Mouse (Mus musculus) liver, adult 2 months (tissue): ENCODE measurements at regions not wholly inside any gene's neighbourhood (a gene's known extent, or its start where the extent isn't known, plus 50 kb on each side); places are given as distances from the start of the nearest gene placed in this dataset.
A peak's percentile ranks its signal among the peaks of the same experiment; 100 is the strongest.

Experiments used
- DNase-seq: peaks from one replicate; pipeline ENCODE4 v3.0.0-alpha.2; 2011; ENCODE audit warnings: low read depth, low spot score; ENCODE audit errors: extremely low read depth
- H3K27ac ChIP-seq: fragments of 200-500 bp; replicated peaks from 2 replicates; pipeline ENCODE4 v1.5.1; 2012; ENCODE audit warnings: low read depth, mild to moderate bottlenecking, control low read depth, inconsistent platforms, low read length; ENCODE audit not compliant: insufficient read depth
- H3K27me3 ChIP-seq: fragments of 200-500 bp; 2 replicates; pipeline ENCODE4 v1.6.1; 2012; ENCODE audit warnings: mild to moderate bottlenecking, moderate library complexity, low read length, inconsistent platforms; ENCODE audit not compliant: control insufficient read depth, insufficient read depth
- H3K36me3 ChIP-seq: fragments of 200-500 bp; 2 replicates; pipeline ENCODE4 v1.6.1; 2012; ENCODE audit warnings: low read length, inconsistent platforms; ENCODE audit not compliant: control insufficient read depth, insufficient read depth
- H3K4me1 ChIP-seq: fragments of 200-500 bp; 2 replicates; pipeline ENCODE4 v1.6.1; 2011; ENCODE audit warnings: low read length; ENCODE audit not compliant: control insufficient read depth, insufficient read depth
- H3K4me3 ChIP-seq: fragments of 200-500 bp; 2 replicates; pipeline ENCODE4 v1.5.1; 2011; ENCODE audit warnings: low read depth, mild to moderate bottlenecking, control low read depth, low read length, moderate library complexity; ENCODE audit not compliant: insufficient read depth
- H3K79me2 ChIP-seq: fragments of 200-500 bp; 2 replicates; pipeline ENCODE4 v1.6.1; 2012; ENCODE audit warnings: inconsistent platforms, mild to moderate bottlenecking, low read length, moderate library complexity; ENCODE audit not compliant: control insufficient read depth, insufficient read depth
- H3K9ac ChIP-seq: fragments of 200-500 bp; 2 replicates; pipeline ENCODE4 v1.6.1; 2012; ENCODE audit warnings: low read depth, mild to moderate bottlenecking, control low read depth, inconsistent platforms, low read length
- CTCF ChIP-seq: fragments of 200-500 bp; IDR thresholded peaks from 2 replicates; pipeline ENCODE4 v1.5.1; 2011; ENCODE audit warnings: low read depth, low read length, control low read depth
- POLR2A ChIP-seq: fragments of 200-500 bp; IDR thresholded peaks from 2 replicates; pipeline ENCODE4 v1.6.1; 2011; ENCODE audit warnings: low read length, control low read depth; ENCODE audit not compliant: insufficient read depth; ENCODE audit errors: extremely low read depth
- WGBS: fragments of 180-500 bp; shearing (Covaris S2); methylation state at CpG from one replicate; pipeline ENCODE4 v1.1.7; 2018; 5-methylcytosine and 5-hydroxymethylcytosine counted together

DNA sequence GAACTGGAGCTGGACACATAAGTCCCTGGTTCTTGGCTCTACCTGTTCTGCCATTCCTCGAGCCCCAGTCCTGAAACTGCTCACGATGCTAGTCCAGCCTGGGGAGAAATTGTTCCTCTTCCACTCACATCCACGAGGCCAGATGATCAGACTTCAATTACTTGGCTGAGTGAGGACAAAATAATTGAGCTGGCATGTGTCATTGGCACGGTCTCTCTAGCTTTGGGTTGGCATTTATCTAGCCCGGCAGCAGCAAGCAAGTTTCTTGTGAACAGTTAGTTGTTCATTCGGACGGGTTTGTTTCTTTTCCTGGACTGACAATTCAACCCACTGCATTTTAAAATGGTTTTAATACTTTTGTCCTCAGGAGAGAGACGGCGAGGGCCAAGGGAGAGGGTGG is 482.2 kb upstream of the Gm19410 start:
- WGBS: 92% methylated on average over 9 of the region's 9 CpGs
- no peak for DNase-seq

DNA sequence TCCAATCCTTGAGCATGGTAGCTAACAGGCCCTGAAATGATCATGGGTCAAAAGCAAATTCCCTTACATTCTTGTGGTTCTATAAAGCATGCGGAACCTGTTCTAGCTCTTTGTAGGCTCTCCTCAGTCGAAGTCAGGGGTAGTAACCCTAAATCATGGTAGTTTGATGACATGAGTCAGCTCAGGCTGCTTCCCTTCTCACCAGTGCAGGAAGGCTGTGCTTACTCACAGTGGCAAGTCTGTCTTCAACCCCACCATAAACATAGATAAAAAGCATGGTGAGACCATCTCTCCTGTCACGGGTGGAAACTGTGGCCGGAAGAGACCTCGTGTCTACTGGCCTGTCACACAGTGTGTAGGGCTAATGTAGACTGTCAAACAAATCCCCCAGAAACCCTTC is 476.6 kb upstream of the Gm19410 start:
- no peaks in the 10 kb centered on the region for H3K4me1 ChIP-seq
- TF ChIP-seq POLR2A (no peak), CTCF (no peak)
- no peak overlapping the region for H3K4me3 ChIP-seq

More for the DNA sequence above, 482.2 kb upstream of the Gm19410 start:
- Histone ChIP-seq H3K4me3 (no peak overlapping the region), H3K27ac (no peak overlapping the region), H3K27me3 (no peaks in the 10 kb centered on the region), H3K36me3 (no peaks in the 10 kb centered on the region), H3K79me2 (no peaks in the 10 kb centered on the region), H3K4me1 (no peaks in the 10 kb centered on the region), H3K9ac (no peak overlapping the region)
- TF ChIP-seq POLR2A: no peak
- no peak for TF ChIP-seq CTCF

GRCm38 (mm10) chr8:35289967-35290366 is 475.6 kb upstream of the Gm19410 start:
- Histone ChIP-seq H3K4me1 (no peaks in the 10 kb centered on the region), H3K4me3 (no peak overlapping the region), H3K9ac (no peak overlapping the region), H3K79me2 (no peaks in the 10 kb centered on the region), H3K36me3 (no peaks in the 10 kb centered on the region), H3K27me3 (no peaks in the 10 kb centered on the region), H3K27ac (no peak overlapping the region)
- TF ChIP-seq CTCF (no peak), POLR2A (no peak)
- 53% methylated on average over 4 of the region's 4 CpGs for WGBS
- peak; percentile 37 for DNase-seq

More for the DNA sequence above, 476.6 kb upstream of the Gm19410 start:
- no peaks in the 10 kb centered on the region for H3K36me3 ChIP-seq
- H3K9ac ChIP-seq: no peak overlapping the region
- H3K27ac ChIP-seq: no peak overlapping the region
- H3K27me3 ChIP-seq: no peaks in the 10 kb centered on the region
- no peak for DNase-seq
- no peaks in the 10 kb centered on the region for H3K79me2 ChIP-seq
- 85% methylated on average over 5 of the region's 5 CpGs for WGBS

DNA sequence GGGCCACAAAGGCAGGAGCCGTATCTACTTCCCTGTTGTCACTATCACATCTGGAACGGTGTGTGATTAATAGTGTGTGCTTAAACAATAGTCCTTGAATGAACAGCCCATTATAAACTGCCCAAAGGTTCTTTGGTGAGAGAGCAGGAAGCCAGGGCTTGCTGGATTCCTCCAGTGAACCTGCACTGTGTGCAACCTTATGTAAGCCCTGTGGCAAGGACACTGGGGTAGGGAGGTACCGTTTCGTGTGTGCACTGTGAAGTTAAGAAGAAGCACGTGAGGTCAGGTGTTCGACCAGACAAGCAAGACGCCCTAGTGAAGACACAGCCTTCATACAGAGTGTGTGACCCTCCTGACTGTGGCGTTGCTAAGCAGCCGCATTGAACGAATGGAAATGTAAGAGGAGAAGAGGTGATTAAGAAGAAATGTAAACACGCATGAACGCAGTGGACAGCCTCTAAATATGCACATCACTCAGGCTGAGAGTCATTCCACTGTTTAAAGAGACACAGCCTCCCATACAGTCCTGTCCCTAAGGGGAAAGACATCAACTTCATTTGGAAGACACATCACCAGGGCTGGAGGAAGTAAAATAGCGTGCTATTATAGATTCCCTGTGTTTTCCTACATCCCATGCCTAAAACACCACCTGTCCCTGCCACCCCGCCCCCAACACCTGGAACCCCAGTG is 472.0 kb upstream of the Gm19410 start:
- WGBS: 67% methylated on average over 14 of the region's 14 CpGs

GRCm38 (mm10) chr8:35296936-35297335 is 468.7 kb upstream of the Gm19410 start:
- no peak for DNase-seq
- no peak for TF ChIP-seq POLR2A
- no peak for TF ChIP-seq CTCF
- Histone ChIP-seq H3K9ac (no peak overlapping the region), H3K79me2 (no peaks in the 10 kb centered on the region), H3K4me1 (peaks cover 14% of the 10 kb centered on the region), H3K4me3 (no peak overlapping the region), H3K27ac (no peak overlapping the region), H3K36me3 (no peaks in the 10 kb centered on the region), H3K27me3 (no peaks in the 10 kb centered on the region)
- WGBS: 90% methylated on average over 6 of the region's 6 CpGs

More for the DNA sequence above, 472.0 kb upstream of the Gm19410 start:
- Histone ChIP-seq H3K27ac (no peak overlapping the region), H3K4me3 (no peak overlapping the region), H3K4me1 (no peaks in the 10 kb centered on the region), H3K79me2 (no peaks in the 10 kb centered on the region), H3K36me3 (no peaks in the 10 kb centered on the region), H3K27me3 (no peaks in the 10 kb centered on the region), H3K9ac (no peak overlapping the region)
- no peak for DNase-seq
- TF ChIP-seq POLR2A (no peak), CTCF (no peak)

DNA sequence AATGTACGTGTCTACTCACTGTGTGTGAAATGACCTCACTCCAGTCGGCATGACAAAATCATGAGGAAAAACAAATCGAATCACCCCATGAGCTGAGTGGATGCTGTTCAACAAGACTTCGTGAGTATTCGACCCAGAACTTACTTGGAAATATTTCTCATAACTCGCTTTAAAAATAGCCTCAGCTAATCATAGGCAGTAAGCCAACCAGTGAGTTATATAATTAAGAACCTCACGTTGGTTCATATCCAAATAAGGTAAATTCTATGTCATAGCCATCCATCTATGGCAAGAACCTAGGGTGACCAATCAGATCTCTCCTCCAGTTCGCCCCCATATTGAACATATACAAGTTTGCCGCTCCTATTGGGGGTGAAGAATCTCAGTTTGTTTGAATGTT is 466.5 kb upstream of the Gm19410 start:
- 86% methylated on average over 9 of the region's 9 CpGs for WGBS
- no peak for TF ChIP-seq POLR2A
- no peak for TF ChIP-seq CTCF
- Histone ChIP-seq H3K27me3 (no peaks in the 10 kb centered on the region), H3K4me3 (no peak overlapping the region), H3K79me2 (no peaks in the 10 kb centered on the region), H3K36me3 (no peaks in the 10 kb centered on the region), H3K4me1 (peaks cover 15% of the 10 kb centered on the region), H3K9ac (no peak overlapping the region), H3K27ac (no peak overlapping the region)
- no peak for DNase-seq
